Mouse (Mus musculus) thymus, adult 2 months (tissue): ENCODE measurements around the gene Dnajb8.

Experiments
- CTCF ChIP-seq: fragments of 200-500 bp; IDR thresholded peaks from 2 replicates; pipeline ENCODE4 v1.5.1; 2012; ENCODE audit warnings: mild to moderate bottlenecking, control low read depth, low read length, moderate library complexity, borderline replicate concordance; ENCODE audit not compliant: control insufficient read depth, poor library complexity, insufficient read depth; ENCODE audit errors: extremely low read depth
- POLR2A ChIP-seq: fragments of 200-500 bp; IDR thresholded peaks from 2 replicates; pipeline ENCODE4 v1.6.1; 2012; ENCODE audit warnings: mild to moderate bottlenecking, low read length, control low read depth, moderate library complexity; ENCODE audit not compliant: control insufficient read depth, poor library complexity, insufficient read depth; ENCODE audit errors: extremely low read depth

DNA sequence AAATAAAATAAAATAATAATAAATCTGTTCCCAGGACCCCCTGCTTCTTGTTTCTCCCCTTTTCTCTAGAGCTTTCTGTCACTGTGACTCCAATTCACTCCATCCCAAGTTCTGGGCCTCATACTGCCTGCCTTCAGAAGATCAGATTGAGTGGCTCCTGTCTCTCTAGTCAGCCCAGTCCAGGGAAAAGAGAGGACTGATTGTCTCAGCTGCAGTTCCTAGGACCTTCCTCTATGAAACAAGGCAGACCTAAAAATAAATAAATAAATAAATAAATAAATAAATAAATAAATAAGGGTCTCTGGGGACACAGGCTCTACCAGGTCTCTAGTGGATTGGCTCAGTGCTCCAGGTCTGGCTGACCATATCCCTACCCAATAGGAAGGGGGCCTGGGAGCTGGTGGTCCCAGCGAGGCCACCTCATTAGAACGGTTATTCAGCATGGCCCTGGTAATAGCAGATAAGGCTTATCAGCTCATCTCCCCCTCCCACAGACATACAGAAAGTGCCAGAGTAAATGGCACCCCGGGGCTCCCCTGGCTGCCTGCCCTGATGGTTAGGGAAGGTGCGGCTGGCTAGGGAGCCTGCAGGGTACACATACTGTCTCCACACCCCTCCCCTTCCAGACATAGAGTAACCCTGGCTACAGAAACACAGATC lies 30.5 kb upstream of the Dnajb8 start:
- TF ChIP-seq CTCF (no peak), POLR2A (no peak)
